Mouse (Mus musculus): Measurements from ENCODE around the gene Med29. TPM values are rescaled to one million over a fixed set of nuclear protein-coding genes. Genes with fewer than 3 reads are reported as not detected.

Gene Med29
- 31.0 and 32.3 TPM in 2 replicates for polyA plus RNA-seq (2015; fragmentation: Nextera tagmentation; extraction: Ambion mirVana)

GRCm38 (mm10) chr7:28392429-28393271, at the start of gene Med29, which contains the start of gene Paf1:
TSS of gene Med29 (minus strand) at chr7:28392708.
TSS of gene Paf1 (plus strand) at chr7:28392951.

GRCm38 (mm10) chr7:28436932-28437570, 44.5 kb upstream of the Med29 start, which contains the start of gene Gmfg:
TSS of gene Gmfg (plus strand) at chr7:28437447.

GRCm38 (mm10) chr7:28380237-28381016, 12.1 kb downstream of the Med29 start, which contains the start of gene Zfp36:
TSS of gene Zfp36 (minus strand) at chr7:28380253.

GRCm38 (mm10) chr7:28372251-28373108, 20.0 kb downstream of the Med29 start, which contains the start of gene Plekhg2:
TSS of gene Plekhg2 (minus strand) at chr7:28372599.

GRCm38 (mm10) chr7:28350155-28350883, 42.2 kb downstream of the Med29 start, which contains the start of gene Rps16:
TSS of gene Rps16 (plus strand) at chr7:28350652.

GRCm38 (mm10) chr7:28338108-28338998, 54.2 kb downstream of the Med29 start, which contains the start of gene Supt5:
TSS of gene Supt5 (minus strand) at chr7:28338746.

Other genes starting within 250 kb of the Med29 start
- 56.9 and 59.0 TPM in 2 replicates for gene Fbl, start 223.0 kb downstream of the Med29 start, polyA plus RNA-seq (2015; fragmentation: Nextera tagmentation; extraction: Ambion mirVana)
- gene Dyrk1b, start 213.2 kb downstream of the Med29 start, polyA plus RNA-seq (2015; fragmentation: Nextera tagmentation; extraction: Ambion mirVana), result 5.0 and 7.3 TPM in 2 replicates
- gene Eid2, start 124.8 kb downstream of the Med29 start, polyA plus RNA-seq (2015; fragmentation: Nextera tagmentation; extraction: Ambion mirVana), result 2.6 and 4.0 TPM in 2 replicates
- 7.9 and 9.2 TPM in 2 replicates for gene Eid2b, start 115.0 kb downstream of the Med29 start, polyA plus RNA-seq (2015; fragmentation: Nextera tagmentation; extraction: Ambion mirVana)
- gene Selenov, start 101.5 kb downstream of the Med29 start, polyA plus RNA-seq (2015; fragmentation: Nextera tagmentation; extraction: Ambion mirVana), result 0.37 TPM in 1 of 2 replicates, not detected in the other
- gene Dll3, start 90.5 kb downstream of the Med29 start, polyA plus RNA-seq (2015; fragmentation: Nextera tagmentation; extraction: Ambion mirVana), result 0.17 TPM in 1 of 2 replicates, not detected in the other
- 59.0 and 64.6 TPM in 2 replicates for gene Timm50, start 80.6 kb downstream of the Med29 start, polyA plus RNA-seq (2015; fragmentation: Nextera tagmentation; extraction: Ambion mirVana)
- gene Supt5, start 54.0 kb downstream of the Med29 start, polyA plus RNA-seq (2015; fragmentation: Nextera tagmentation; extraction: Ambion mirVana), result 43.2 and 47.1 TPM in 2 replicates
- 718 and 753 TPM in 2 replicates for gene Rps16, start 42.1 kb downstream of the Med29 start, polyA plus RNA-seq (2015; fragmentation: Nextera tagmentation; extraction: Ambion mirVana)
- 47.1 and 61.8 TPM in 2 replicates for gene Plekhg2, start 20.1 kb downstream of the Med29 start, polyA plus RNA-seq (2015; fragmentation: Nextera tagmentation; extraction: Ambion mirVana)
- 49.3 and 49.5 TPM in 2 replicates for gene Zfp36, start 12.5 kb downstream of the Med29 start, polyA plus RNA-seq (2015; fragmentation: Nextera tagmentation; extraction: Ambion mirVana)
- gene Paf1, start 243 bp upstream of the Med29 start, polyA plus RNA-seq (2015; fragmentation: Nextera tagmentation; extraction: Ambion mirVana), result 59.8 and 81.5 TPM in 2 replicates
- 15.1 and 21.8 TPM in 2 replicates for gene Gmfg, start 44.7 kb upstream of the Med29 start, polyA plus RNA-seq (2015; fragmentation: Nextera tagmentation; extraction: Ambion mirVana)
- gene Lrfn1, start 59.3 kb upstream of the Med29 start, polyA plus RNA-seq (2015; fragmentation: Nextera tagmentation; extraction: Ambion mirVana), result 1.3 and 1.4 TPM in 2 replicates
- gene Ifnl2, start 117.7 kb upstream of the Med29 start, polyA plus RNA-seq (2015; fragmentation: Nextera tagmentation; extraction: Ambion mirVana), result not detected in 2 replicates
- not detected in 2 replicates for gene Ifnl3, start 130.1 kb upstream of the Med29 start, polyA plus RNA-seq (2015; fragmentation: Nextera tagmentation; extraction: Ambion mirVana)
- gene Sycn, start 148.2 kb upstream of the Med29 start, polyA plus RNA-seq (2015; fragmentation: Nextera tagmentation; extraction: Ambion mirVana), result not detected in 2 replicates
- 0.24 and 0.51 TPM in 2 replicates for gene Nccrp1, start 154.5 kb upstream of the Med29 start, polyA plus RNA-seq (2015; fragmentation: Nextera tagmentation; extraction: Ambion mirVana)
- gene Samd4b, start 205.4 kb upstream of the Med29 start, polyA plus RNA-seq (2015; fragmentation: Nextera tagmentation; extraction: Ambion mirVana), result 14.6 and 20.1 TPM in 2 replicates
- 24.3 and 28.8 TPM in 2 replicates for gene Pak4, start 205.5 kb upstream of the Med29 start, polyA plus RNA-seq (2015; fragmentation: Nextera tagmentation; extraction: Ambion mirVana)
- not detected in 2 replicates for gene Acp7, start 238.6 kb upstream of the Med29 start, polyA plus RNA-seq (2015; fragmentation: Nextera tagmentation; extraction: Ambion mirVana)